22 mouse cellular contexts compared by ENCODE assay signal in the genomic region with DNA sequence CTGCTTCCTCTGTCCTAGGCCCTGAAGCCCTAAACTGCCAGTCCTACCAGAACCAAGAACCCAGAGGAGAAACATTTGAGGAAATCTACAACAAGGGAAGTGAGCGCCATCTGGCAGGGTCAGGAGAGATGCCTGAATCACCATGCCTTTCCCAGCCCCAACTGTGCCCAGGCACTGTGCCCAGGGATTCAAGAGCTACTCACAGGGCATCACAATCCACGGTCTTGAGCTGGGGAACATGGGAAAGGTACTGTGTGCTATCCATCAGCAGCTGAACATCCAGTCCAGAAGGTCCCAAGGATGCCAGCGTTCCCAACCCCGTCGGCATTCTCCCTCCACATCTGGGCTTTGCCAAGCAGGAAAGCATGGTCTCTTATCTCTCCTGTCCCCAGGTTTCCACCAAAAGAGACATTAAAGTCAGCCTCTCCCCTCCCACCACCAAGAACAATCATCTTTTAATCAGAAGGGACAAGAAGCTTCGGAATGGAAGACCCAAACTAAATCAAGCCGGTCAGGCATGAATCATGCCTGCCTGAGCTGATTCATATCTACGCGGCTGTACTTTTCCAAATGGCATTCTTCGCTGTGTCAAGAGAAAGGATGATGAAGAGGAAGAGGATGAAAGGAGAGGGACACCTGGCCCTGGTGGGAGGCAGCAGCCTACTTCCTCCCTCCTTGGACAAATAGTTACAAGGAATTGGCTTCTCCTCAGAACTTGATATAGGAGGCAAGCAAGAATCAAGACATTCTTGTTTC. TPM values are rescaled to one million over a fixed set of nuclear protein-coding genes. Genes with fewer than 3 reads are reported as not detected.
DNase-seq lines count a peak whose midpoint lies in the region; ATAC-seq and TF ChIP-seq lines count a peak whose summit lies in the region.
"Had no signal": no experiment of that assay in that cellular context is flagged by ENCODE, and none has a peak within 500 bp of the region (broad histone marks: within the 10 kb centered on the region; RNA-seq: fewer than 3 reads in every experiment).

No protein-coding gene starts in this region.

- H3K4me2 ChIP-seq in hindbrain, postnatal 0 days (ENCODE audit: low read depth, low read length): no peak overlapping the region
- H3K4me2 ChIP-seq: embryonic facial prominence, embryonic 13.5 days; intestine, embryonic 15.5 days; liver, embryonic 12.5 days; neural tube, embryonic 13.5 days; stomach, embryonic 15.5 days had no signal

- DNase-seq in hindbrain, postnatal 0 days (ENCODE audit: low spot score): peak; percentile 53
- no peak for DNase-seq in hindbrain, embryonic 10.5 days (ENCODE audit: low spot score)
- peak; percentile 22 for DNase-seq in NIH3T3 (ENCODE audit: low read depth)
- DNase-seq in cerebellum, postnatal 14 days: peak; percentile 98 to 99
- no peak for DNase-seq in spleen, adult 18-20 months
- DNase-seq: B cell, adult 2 months; gastrocnemius, postnatal 36 days; kidney, postnatal 14 days; layer of hippocampus, adult 9-11 months had no signal

- no peak for TF ChIP-seq CTCF in hindbrain, postnatal 0 days (IDR thresholded peaks at IDR 0.05; ENCODE audit: low read depth)

- no peak overlapping the region for H3K4me3 ChIP-seq in hindbrain, postnatal 0 days (ENCODE audit: low read length)
- H3K4me3 ChIP-seq in hindbrain, embryonic 10.5 days: no peak overlapping the region
- H3K4me3 ChIP-seq: embryonic facial prominence, embryonic 13.5 days; forebrain, embryonic 10.5 days; intestine, embryonic 15.5 days; liver, embryonic 12.5 days; megakaryocyte, embryonic 14.5 days; neural tube, embryonic 13.5 days; stomach, embryonic 15.5 days had no signal

- H3K36me3 ChIP-seq in hindbrain, postnatal 0 days (ENCODE audit: insufficient read depth, low read length): no peaks in the 10 kb centered on the region; the same call in 1 of the 2 replicates
- H3K36me3 ChIP-seq in hindbrain, embryonic 10.5 days: 0 out of 2 replicates have a peak, but pooled peaks cover 5% of the 10 kb centered on the region
- H3K36me3 ChIP-seq: forebrain, embryonic 10.5 days; intestine, embryonic 15.5 days; liver, embryonic 12.5 days; stomach, embryonic 15.5 days had no signal

- 76% methylated on average over 10 of the region's 10 CpGs for WGBS in hindbrain, postnatal 0 days
- 92% methylated on average over 10 of the region's 10 CpGs for WGBS in hindbrain, embryonic 10.5 days

- ATAC-seq in hindbrain, postnatal 0 days: no peak
- peak; percentile 87 for ATAC-seq in cerebellum, adult (ENCODE audit: insufficient number of reproducible peaks, low FRiP score, low TSS enrichment)
- no peak for ATAC-seq in megakaryocyte-erythroid progenitor cell, adult 5-6 weeks (replicated peaks; ENCODE audit: low FRiP score, low TSS enrichment, poor library complexity, severe bottlenecking)
- ATAC-seq: intestine, embryonic 15.5 days; liver, embryonic 12.5 days had no signal

- H3K4me1 ChIP-seq in hindbrain, postnatal 0 days (ENCODE audit: insufficient read depth, low read length): no peaks in the 10 kb centered on the region
- peaks cover 8% of the 10 kb centered on the region for H3K4me1 ChIP-seq in hindbrain, embryonic 10.5 days (replicated peaks)
- H3K4me1 ChIP-seq: embryonic facial prominence, embryonic 13.5 days; forebrain, embryonic 10.5 days; intestine, embryonic 15.5 days; liver, embryonic 12.5 days; megakaryocyte, embryonic 14.5 days; neural tube, embryonic 13.5 days; stomach, embryonic 15.5 days had no signal

- H3K9me3 ChIP-seq in hindbrain, postnatal 0 days (ENCODE audit: low read length): no peaks in the 10 kb centered on the region
- no peaks in the 10 kb centered on the region for H3K9me3 ChIP-seq in hindbrain, embryonic 10.5 days
- H3K9me3 ChIP-seq: embryonic facial prominence, embryonic 13.5 days; forebrain, embryonic 10.5 days; intestine, embryonic 15.5 days; liver, embryonic 12.5 days; megakaryocyte, embryonic 14.5 days; neural tube, embryonic 13.5 days; stomach, embryonic 15.5 days had no signal

- no peak overlapping the region; the same call in 1 of the 2 replicates for H3K27ac ChIP-seq in hindbrain, postnatal 0 days
- H3K27ac ChIP-seq in hindbrain, embryonic 10.5 days: no peak overlapping the region
- H3K27ac ChIP-seq: embryonic facial prominence, embryonic 13.5 days; forebrain, embryonic 10.5 days; intestine, embryonic 15.5 days; liver, embryonic 12.5 days; neural tube, embryonic 13.5 days; stomach, embryonic 15.5 days had no signal

- H3K9ac ChIP-seq in hindbrain, postnatal 0 days (replicated peaks; ENCODE audit: low read length): no peak overlapping the region
- H3K9ac ChIP-seq: embryonic facial prominence, embryonic 13.5 days; intestine, embryonic 15.5 days; liver, embryonic 12.5 days; neural tube, embryonic 13.5 days; stomach, embryonic 15.5 days had no signal

- H3K27me3 ChIP-seq in hindbrain, postnatal 0 days (ENCODE audit: insufficient read depth, low read length): no peaks in the 10 kb centered on the region
- H3K27me3 ChIP-seq in hindbrain, embryonic 10.5 days (ENCODE audit: insufficient read depth, poor library complexity, severe bottlenecking): no peaks in the 10 kb centered on the region
- H3K27me3 ChIP-seq: embryonic facial prominence, embryonic 13.5 days; intestine, embryonic 15.5 days; neural tube, embryonic 13.5 days; stomach, embryonic 15.5 days had no signal

RNA-seq across cellular contexts. Expression of a gene that starts 9.9 kb away (rescaled TPM):
- not detected in 2 replicates for total RNA-seq in hindbrain, postnatal 0 days (2014; rRNA removed)
- polyA plus RNA-seq in hindbrain, postnatal 0 days (2015; fragmentation: Nextera tagmentation; extraction: Ambion mirVana): 0.16 and 0.30 TPM in 2 replicates
- polyA plus RNA-seq in hindbrain, embryonic 10.5 days (2016; fragmentation: Nextera tagmentation; extraction: Ambion mirVana): 0.49 TPM in 1 of 2 replicates, not detected in the other
- total RNA-seq in megakaryocyte-erythroid progenitor cell, adult 5-6 weeks (2014; fragmentation: Nextera tagmentation): not detected in 2 replicates
- total RNA-seq in megakaryocyte-erythroid progenitor cell, adult 5-6 weeks (2017): not detected in 2 replicates
- total RNA-seq: adrenal gland, adult 18-20 months; gastrocnemius, postnatal 36 days; hematopoietic stem cell, adult 5-6 weeks; monocyte, adult 5-6 weeks had no signal
- polyA plus RNA-seq: heart, embryonic 14.5 days; liver, embryonic 12.5 days had no signal

RNA-seq across cellular contexts. Expression of a gene that starts 17.5 kb away (rescaled TPM):
- 86.8 and 110 TPM in 2 replicates for total RNA-seq in hindbrain, postnatal 0 days (2014; rRNA removed)
- 53.9 and 56.5 TPM in 2 replicates for polyA plus RNA-seq in hindbrain, postnatal 0 days (2015; fragmentation: Nextera tagmentation; extraction: Ambion mirVana)
- polyA plus RNA-seq in hindbrain, embryonic 10.5 days (2016; fragmentation: Nextera tagmentation; extraction: Ambion mirVana): 21.3 and 23.8 TPM in 2 replicates
- total RNA-seq in megakaryocyte-erythroid progenitor cell, adult 5-6 weeks (2014; fragmentation: Nextera tagmentation): not detected in 2 replicates
- not detected in 2 replicates for total RNA-seq in megakaryocyte-erythroid progenitor cell, adult 5-6 weeks (2017)
- total RNA-seq: hematopoietic stem cell, adult 5-6 weeks; monocyte, adult 5-6 weeks had no signal

RNA-seq across cellular contexts. Expression of a gene that starts 39.8 kb away (rescaled TPM):
- total RNA-seq in hindbrain, postnatal 0 days (2014; rRNA removed): 31.3 and 33.2 TPM in 2 replicates
- polyA plus RNA-seq in hindbrain, postnatal 0 days (2015; fragmentation: Nextera tagmentation; extraction: Ambion mirVana): 35.0 and 36.2 TPM in 2 replicates
- polyA plus RNA-seq in hindbrain, embryonic 10.5 days (2016; fragmentation: Nextera tagmentation; extraction: Ambion mirVana): 50.6 and 51.8 TPM in 2 replicates
- 27.2 and 31.1 TPM in 2 replicates for total RNA-seq in megakaryocyte-erythroid progenitor cell, adult 5-6 weeks (2014; fragmentation: Nextera tagmentation)
- 5.0 and 15.4 TPM in 2 replicates for total RNA-seq in megakaryocyte-erythroid progenitor cell, adult 5-6 weeks (2017)

RNA-seq across cellular contexts. Expression of a gene that starts 39.9 kb away (rescaled TPM):
- 46.8 and 51.0 TPM in 2 replicates for total RNA-seq in hindbrain, postnatal 0 days (2014; rRNA removed)
- 137 and 164 TPM in 2 replicates for polyA plus RNA-seq in hindbrain, postnatal 0 days (2015; fragmentation: Nextera tagmentation; extraction: Ambion mirVana)
- 132 and 135 TPM in 2 replicates for polyA plus RNA-seq in hindbrain, embryonic 10.5 days (2016; fragmentation: Nextera tagmentation; extraction: Ambion mirVana)
- 136 and 145 TPM in 2 replicates for total RNA-seq in megakaryocyte-erythroid progenitor cell, adult 5-6 weeks (2014; fragmentation: Nextera tagmentation)
- 48.9 and 57.3 TPM in 2 replicates for total RNA-seq in megakaryocyte-erythroid progenitor cell, adult 5-6 weeks (2017)

Comparison
In these comparisons a context has a peak if more than half of its experiments do, and no peak if none do; other contexts are left out.
1. DNase-seq: peak in hindbrain, postnatal 0 days (single experiment), NIH3T3 (single experiment) and cerebellum, postnatal 14 days (2 of 2); none in hindbrain, embryonic 10.5 days (single experiment) and spleen, adult 18-20 months (0 of 2).
2. RNA of a gene that starts 17.5 kb away (total RNA-seq): 86.8 to 110 TPM in hindbrain, postnatal 0 days; not detected in megakaryocyte-erythroid progenitor cell, adult 5-6 weeks; every median in the first group is over 10 times any median in the second.